Mouse (Mus musculus) liver, embryonic 11.5 days (tissue): ENCODE data around the gene Cmc2. TPM values are rescaled to one million over a fixed set of nuclear protein-coding genes. Genes with fewer than 3 reads are reported as not detected.

ENCODE experiments used
- ATAC-seq: fragments of 200-750 bp; cut with Nextera tagmentation; replicated peaks from 2 replicates; pipeline ENCODE4 v1.8.0; 2017; ENCODE audit warnings: moderate number of reproducible peaks, mild to moderate bottlenecking, moderate TSS enrichment, moderate library complexity; ENCODE audit not compliant: low FRiP score
- DNase-seq: peaks from one replicate; pipeline ENCODE4 v3.0.0-alpha.2; 2017; ENCODE audit warnings: low spot score
- H3K27ac ChIP-seq: fragments of 300-500 bp; sonication (generic); 2 replicates; pipeline ENCODE4 v1.5.1; 2014; ENCODE audit warnings: mild to moderate bottlenecking, low read depth, low read length, control low read depth
- H3K27me3 ChIP-seq: fragments of 300-500 bp; sonication (generic); replicated peaks from 2 replicates; pipeline ENCODE4 v1.6.1; 2014; ENCODE audit warnings: low read length, mixed read lengths; ENCODE audit not compliant: control insufficient read depth, insufficient read depth
- H3K36me3 ChIP-seq: fragments of 300-500 bp; sonication (generic); 2 replicates; pipeline ENCODE4 v1.6.1; 2014; ENCODE audit warnings: mild to moderate bottlenecking, low read length, moderate library complexity, mixed read lengths; ENCODE audit not compliant: control insufficient read depth, insufficient read depth
- H3K4me1 ChIP-seq: fragments of 300-500 bp; sonication (generic); replicated peaks from 2 replicates; pipeline ENCODE4 v1.6.1; 2014; ENCODE audit warnings: low read length, mixed read lengths; ENCODE audit not compliant: control insufficient read depth, insufficient read depth
- H3K4me2 ChIP-seq: fragments of 300-500 bp; sonication (generic); 2 replicates; pipeline ENCODE4 v1.6.1; 2014; ENCODE audit warnings: mild to moderate bottlenecking, control low read depth, moderate library complexity
- H3K4me3 ChIP-seq: fragments of 300-500 bp; sonication (generic); 2 replicates; pipeline ENCODE4 v1.5.1; 2014; ENCODE audit warnings: low read depth, low read length, control low read depth
- H3K9ac ChIP-seq: fragments of 300-500 bp; sonication (generic); 2 replicates; pipeline ENCODE4 v1.6.1; 2014; ENCODE audit warnings: low read depth, low read length, control low read depth
- H3K9me3 ChIP-seq: fragments of 300-500 bp; sonication (generic); 2 replicates; pipeline ENCODE4 v1.6.1; 2016; ENCODE audit warnings: low read length, inconsistent platforms, mixed read lengths; ENCODE audit not compliant: control insufficient read depth
- WGBS: fragments of 180-500 bp; shearing (Covaris S2); extraction: QIAGEN DNeasy Blood & Tissue Kit; methylation state at CpG from one replicate; pipeline ENCODE4 v1.1.7; 2014; 5-methylcytosine and 5-hydroxymethylcytosine counted together
- polyA plus RNA-seq: library from polyadenylated mRNA; unstranded; fragments of >200 nt; fragmentation: Nextera tagmentation; extraction: Ambion mirVana; gene quantifications from 2 replicates; pipeline ENCODE4 v1.2.1, GENCODE M21; 2014

Gene Cmc2
- polyA plus RNA-seq, 1 experiment from 2014 or later: 101 TPM

- H3K9me3 ChIP-seq: peaks cover 4% of the 10 kb centered on the region; the same call in 1 of the 2 replicates
- H3K4me1 ChIP-seq: no peaks in the 10 kb centered on the region
- 75% methylated on average over 11 of the region's 11 CpGs for WGBS
- DNase-seq (no peak), ATAC-seq (no peak)
- no peak overlapping the region for H3K27ac ChIP-seq
- no peak overlapping the region for H3K4me2 ChIP-seq
- H3K4me3 ChIP-seq: no peak overlapping the region
- H3K27me3 ChIP-seq: no peaks in the 10 kb centered on the region
- no peak overlapping the region for H3K9ac ChIP-seq
- peaks cover 9% of the 10 kb centered on the region; the same call in 1 of the 2 replicates for H3K36me3 ChIP-seq
Observed at GRCm38 (mm10) chr8:116893938-116894337, 27.3 kb downstream of the Cmc2 start.

GRCm38 (mm10) chr8:116892636-116893035 is 28.6 kb downstream of the Cmc2 start:
- Histone ChIP-seq H3K9ac (no peak overlapping the region), H3K9me3 (peaks cover 4% of the 10 kb centered on the region; the same call in 1 of the 2 replicates), H3K27ac (no peak overlapping the region), H3K27me3 (no peaks in the 10 kb centered on the region), H3K36me3 (peaks cover 9% of the 10 kb centered on the region; the same call in 1 of the 2 replicates), H3K4me2 (no peak overlapping the region), H3K4me3 (no peak overlapping the region), H3K4me1 (no peaks in the 10 kb centered on the region)
- ATAC-seq: no peak
- 81% methylated on average over 9 of the region's 9 CpGs for WGBS
- DNase-seq: no peak

- Histone ChIP-seq H3K4me2 (no peak overlapping the region), H3K27me3 (no peaks in the 10 kb centered on the region), H3K4me3 (no peak overlapping the region), H3K36me3 (peaks cover 9% of the 10 kb centered on the region; the same call in 1 of the 2 replicates), H3K27ac (no peak overlapping the region), H3K9me3 (peaks cover 4% of the 10 kb centered on the region; the same call in 1 of the 2 replicates), H3K4me1 (no peaks in the 10 kb centered on the region), H3K9ac (no peak overlapping the region)
- ATAC-seq (no peak), DNase-seq (no peak)
- 86% methylated on average over 3 of the region's 3 CpGs for WGBS
Observed at GRCm38 (mm10) chr8:116892130-116892529, 29.1 kb downstream of the Cmc2 start.

GRCm38 (mm10) chr8:116891446-116891845 is 29.8 kb downstream of the Cmc2 start:
- H3K27ac ChIP-seq: no peak overlapping the region
- H3K9ac ChIP-seq: no peak overlapping the region
- H3K4me1 ChIP-seq: no peaks in the 10 kb centered on the region
- H3K4me2 ChIP-seq: no peak overlapping the region
- ATAC-seq: no peak
- peaks cover 4% of the 10 kb centered on the region; the same call in 1 of the 2 replicates for H3K9me3 ChIP-seq
- H3K4me3 ChIP-seq: no peak overlapping the region
- no peak for DNase-seq
- no peaks in the 10 kb centered on the region for H3K27me3 ChIP-seq
- peaks cover 9% of the 10 kb centered on the region; the same call in 1 of the 2 replicates for H3K36me3 ChIP-seq
- 83% methylated on average over 5 of the region's 5 CpGs for WGBS

GRCm38 (mm10) chr8:116887813-116888212 is 33.4 kb downstream of the Cmc2 start:
- no peak for ATAC-seq
- H3K4me2 ChIP-seq: no peak overlapping the region
- H3K4me3 ChIP-seq: no peak overlapping the region
- DNase-seq: no peak
- H3K27me3 ChIP-seq: no peaks in the 10 kb centered on the region
- no peaks in the 10 kb centered on the region for H3K4me1 ChIP-seq
- H3K36me3 ChIP-seq: peaks cover 6% of the 10 kb centered on the region; the same call in 1 of the 2 replicates
- no peak overlapping the region for H3K9ac ChIP-seq
- WGBS: 75% methylated on average over 4 of the region's 4 CpGs
- H3K9me3 ChIP-seq: no peaks in the 10 kb centered on the region
- H3K27ac ChIP-seq: no peak overlapping the region

- Histone ChIP-seq H3K36me3 (no peaks in the 10 kb centered on the region; the same call in 1 of the 2 replicates), H3K27me3 (no peaks in the 10 kb centered on the region), H3K27ac (no peak overlapping the region), H3K4me3 (no peak overlapping the region), H3K9ac (no peak overlapping the region), H3K4me1 (no peaks in the 10 kb centered on the region), H3K9me3 (no peaks in the 10 kb centered on the region), H3K4me2 (no peak overlapping the region)
- ATAC-seq (no peak), DNase-seq (no peak)
- 81% methylated on average over 8 of the region's 8 CpGs for WGBS
Observed at GRCm38 (mm10) chr8:116881396-116881795, 39.9 kb downstream of the Cmc2 start.

- Histone ChIP-seq H3K4me3 (no peak overlapping the region), H3K36me3 (no peaks in the 10 kb centered on the region), H3K4me2 (no peak overlapping the region), H3K9me3 (no peaks in the 10 kb centered on the region), H3K27me3 (no peaks in the 10 kb centered on the region), H3K27ac (no peak overlapping the region), H3K4me1 (no peaks in the 10 kb centered on the region), H3K9ac (no peak overlapping the region)
- no peak for ATAC-seq
- DNase-seq: no peak
- 82% methylated on average over 17 of the region's 17 CpGs for WGBS
Observed at GRCm38 (mm10) chr8:116875798-116876450, 45.3 kb downstream of the Cmc2 start.

GRCm38 (mm10) chr8:116873986-116874385 is 47.3 kb downstream of the Cmc2 start:
- Histone ChIP-seq H3K27ac (no peak overlapping the region), H3K27me3 (no peaks in the 10 kb centered on the region), H3K9ac (no peak overlapping the region), H3K4me1 (no peaks in the 10 kb centered on the region), H3K4me3 (no peak overlapping the region), H3K9me3 (no peaks in the 10 kb centered on the region), H3K36me3 (no peaks in the 10 kb centered on the region), H3K4me2 (no peak overlapping the region)
- ATAC-seq (no peak), DNase-seq (no peak)
- 83% methylated on average over 8 of the region's 8 CpGs for WGBS

GRCm38 (mm10) chr8:116873586-116873985 is 47.7 kb downstream of the Cmc2 start:
- Histone ChIP-seq H3K9me3 (no peaks in the 10 kb centered on the region), H3K27me3 (no peaks in the 10 kb centered on the region), H3K4me2 (no peak overlapping the region), H3K4me3 (no peak overlapping the region), H3K27ac (no peak overlapping the region), H3K4me1 (no peaks in the 10 kb centered on the region), H3K9ac (no peak overlapping the region), H3K36me3 (no peaks in the 10 kb centered on the region)
- WGBS: 82% methylated on average over 11 of the region's 11 CpGs
- DNase-seq (no peak), ATAC-seq (no peak)
